Mouse (Mus musculus): ENCODE measurements at regions not wholly inside any gene's neighbourhood (a gene's known extent, or its start where the extent isn't known, plus 50 kb on each side); places are given as distances from the start of the nearest gene placed in this dataset.

DNA sequence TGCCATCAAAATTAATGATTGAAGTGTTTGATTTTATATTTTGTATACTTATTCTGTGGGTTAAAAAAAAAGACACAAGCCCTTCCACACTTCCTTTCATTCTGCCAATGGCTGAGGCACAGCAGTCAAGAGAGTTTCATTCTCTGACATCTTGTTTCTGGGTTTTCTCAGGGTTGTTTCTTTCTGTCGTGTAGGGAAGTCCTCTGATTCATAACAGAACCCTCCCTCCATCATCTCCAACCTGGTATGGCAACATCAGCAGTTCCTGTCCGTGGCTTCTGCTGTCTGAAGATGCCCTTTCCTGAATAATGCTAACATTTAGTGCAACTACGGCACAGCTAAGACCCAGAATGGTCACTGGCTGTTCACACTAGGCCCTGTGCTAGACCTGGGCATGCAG, 167.3 kb downstream of the Hs3st3b1 start:
- no peak for DNase-seq (ENCODE audit: low read depth)

DNA sequence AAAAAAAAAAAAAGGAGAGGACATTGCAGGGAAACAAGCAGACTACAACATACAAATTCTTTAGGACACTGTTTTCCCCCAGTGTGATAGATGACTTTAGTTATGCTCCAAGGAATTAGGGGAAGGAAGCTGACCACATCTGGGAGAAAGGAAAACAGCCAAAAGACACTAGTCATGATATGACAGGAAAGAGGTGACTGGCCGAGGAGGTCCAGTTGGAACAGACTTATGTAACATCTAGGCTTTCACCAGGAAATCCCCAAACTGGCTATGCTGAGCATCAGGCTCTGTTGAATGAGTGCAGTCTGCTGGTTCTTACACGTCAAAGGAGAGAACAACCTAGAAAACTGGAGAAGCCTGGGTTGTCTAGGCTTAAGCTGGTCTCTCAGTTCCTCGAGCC, 163.8 kb downstream of the Hs3st3b1 start:
- no peak for DNase-seq (ENCODE audit: low read depth)

DNA sequence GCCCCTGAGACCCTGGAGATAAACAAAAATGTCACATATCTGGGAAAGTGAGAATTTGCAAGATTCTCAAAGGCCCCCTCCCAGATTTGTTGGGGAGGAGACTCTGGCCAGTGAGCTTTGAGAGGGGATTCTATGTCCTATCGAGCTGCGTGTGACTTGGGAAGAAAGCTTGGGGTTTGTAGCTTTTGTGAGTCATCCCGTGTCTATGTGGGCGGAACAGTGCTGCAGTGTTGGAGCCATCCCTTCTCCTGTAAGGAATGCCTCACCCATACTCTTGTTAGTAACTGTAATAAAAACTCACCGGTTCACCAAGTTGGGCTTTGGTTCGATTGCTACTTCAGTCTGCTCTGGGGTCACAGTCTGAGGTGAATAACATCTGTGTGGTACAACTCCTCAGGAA, 160.5 kb downstream of the Hs3st3b1 start:
- no peak for DNase-seq (ENCODE audit: low read depth)

DNA sequence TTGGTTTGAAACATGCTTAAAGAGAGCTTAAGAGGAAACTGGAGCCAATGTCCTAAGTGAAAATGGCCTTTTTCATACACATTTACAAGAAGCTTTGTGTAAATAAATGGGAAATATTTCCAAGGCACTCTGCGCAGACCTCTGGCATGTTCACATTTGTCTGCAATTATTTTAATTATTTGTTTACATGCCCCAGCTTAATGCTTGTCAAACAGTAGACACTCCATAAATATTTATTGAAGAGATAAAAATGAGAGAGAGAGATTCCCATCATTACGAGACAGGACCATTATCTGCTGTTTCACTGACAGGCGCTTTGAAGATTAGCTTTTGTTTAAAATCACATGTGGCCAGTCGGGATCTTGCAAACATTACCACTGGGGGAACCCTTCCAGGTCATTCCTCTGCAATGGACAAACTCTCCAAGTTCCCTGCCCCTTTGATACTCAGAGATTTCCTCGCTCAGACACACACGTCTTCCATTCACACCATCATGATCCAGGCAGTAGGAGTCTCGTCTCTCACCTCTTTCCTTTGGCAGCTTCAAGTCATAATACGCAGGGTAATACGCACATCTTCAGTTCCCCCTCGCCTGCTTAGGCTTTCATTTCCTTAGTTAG, 154.3 kb downstream of the Hs3st3b1 start:
- DNase-seq (ENCODE audit: low read depth), result no peak

DNA sequence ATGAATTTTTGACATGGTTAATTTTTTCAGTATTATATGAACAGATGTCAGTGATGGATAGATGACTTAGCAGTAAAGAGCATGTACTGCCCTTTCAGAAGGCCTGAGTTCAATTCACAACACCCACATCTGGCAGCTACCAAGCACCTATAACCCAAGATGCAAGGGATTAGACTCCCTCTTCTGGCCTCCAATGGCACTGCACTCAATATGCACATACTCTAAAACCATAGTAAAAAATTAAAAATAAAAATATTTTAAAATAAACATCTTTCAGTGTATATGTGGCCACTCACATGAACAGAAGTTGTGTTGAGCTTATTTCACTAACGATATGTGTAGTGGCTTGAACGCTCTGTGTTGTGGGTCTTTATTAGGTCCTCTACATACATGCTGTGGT, 152.4 kb downstream of the Hs3st3b1 start:
- DNase-seq (ENCODE audit: low read depth), result no peak

DNA sequence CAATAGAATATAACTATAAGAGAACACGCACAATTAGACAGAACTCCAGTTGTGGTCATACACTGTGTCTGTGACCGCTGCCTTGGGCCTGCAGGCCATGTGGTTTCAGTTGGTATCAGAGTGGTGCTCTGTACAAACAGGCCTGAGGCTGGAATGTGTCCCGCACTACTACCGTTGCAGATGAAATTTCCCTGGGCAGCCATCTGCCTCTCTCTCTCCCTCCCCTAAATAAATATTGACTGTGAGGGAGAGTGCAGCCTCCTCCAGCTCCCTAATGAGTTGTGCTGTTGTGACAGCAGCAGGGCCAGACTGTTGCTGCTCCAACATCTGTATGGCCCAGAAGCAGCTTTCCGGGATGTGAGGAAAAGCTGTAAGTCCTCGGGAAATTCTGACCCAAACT, 146.7 kb downstream of the Hs3st3b1 start:
- no peak for DNase-seq (ENCODE audit: low read depth)

DNA sequence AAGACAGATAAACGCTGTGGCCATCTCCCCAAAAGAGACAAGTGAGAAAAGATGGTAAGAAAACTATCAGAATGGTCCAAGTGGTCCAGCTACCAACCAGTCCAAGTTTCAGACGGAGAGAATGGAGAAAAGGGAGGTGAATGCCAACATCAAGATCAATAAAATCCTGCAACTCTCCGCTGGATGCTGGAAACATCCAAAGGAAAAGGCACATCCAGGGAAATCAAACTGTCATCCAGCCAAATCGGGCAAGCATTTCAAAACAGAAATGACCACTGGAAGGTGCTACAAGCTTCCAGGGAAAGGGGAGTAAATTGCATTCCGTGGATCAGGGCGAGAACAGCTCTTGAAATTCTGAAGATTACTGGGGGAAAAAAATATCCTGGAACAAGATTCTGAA, 142.7 kb downstream of the Hs3st3b1 start:
- DNase-seq (ENCODE audit: low read depth), result no peak

DNA sequence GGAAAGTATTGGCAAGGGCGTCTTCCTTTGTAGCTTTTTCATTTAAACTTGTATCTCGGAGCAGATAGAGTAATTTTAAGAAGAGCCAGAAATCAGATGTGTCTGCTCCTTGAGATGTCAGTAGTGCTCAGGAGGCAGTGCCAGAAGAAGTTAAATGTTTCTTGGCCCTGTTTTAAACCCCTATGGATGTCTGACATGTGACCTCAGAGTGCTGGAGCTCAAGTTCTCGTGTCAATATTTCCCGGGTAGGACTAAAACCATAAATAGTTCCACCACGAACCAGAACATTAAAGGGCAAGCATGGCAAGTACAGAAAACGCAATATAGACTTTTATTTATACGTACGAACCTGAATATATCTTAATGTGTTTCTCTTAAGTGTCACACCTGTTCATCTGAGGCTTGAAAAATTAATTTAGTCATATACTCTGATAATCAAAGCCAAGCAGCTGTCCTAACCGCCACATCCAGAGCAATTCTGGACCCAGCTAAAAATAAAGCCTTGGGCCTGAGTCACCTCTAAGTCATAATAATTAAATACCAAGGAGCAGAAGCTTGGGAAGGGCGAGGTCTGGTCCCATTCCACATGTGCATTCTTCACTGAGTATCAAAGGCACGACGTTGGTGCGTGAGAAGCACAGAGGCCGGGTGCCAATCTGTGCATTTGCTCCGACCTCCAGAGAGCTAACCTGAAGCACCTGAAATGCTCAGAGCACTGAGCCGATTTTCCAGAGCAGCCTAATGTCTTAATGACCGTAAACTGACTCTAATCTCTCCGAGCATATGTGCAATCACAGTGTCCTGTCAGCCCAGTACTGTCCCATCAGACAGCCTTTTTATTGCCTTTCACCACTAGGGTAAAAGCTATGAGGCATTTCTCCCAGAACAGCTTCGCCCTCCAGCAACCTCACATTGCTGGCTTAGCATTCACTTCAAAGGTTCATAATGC, 139.8 kb downstream of the Hs3st3b1 start:
- no peak for DNase-seq (ENCODE audit: low read depth)

DNA sequence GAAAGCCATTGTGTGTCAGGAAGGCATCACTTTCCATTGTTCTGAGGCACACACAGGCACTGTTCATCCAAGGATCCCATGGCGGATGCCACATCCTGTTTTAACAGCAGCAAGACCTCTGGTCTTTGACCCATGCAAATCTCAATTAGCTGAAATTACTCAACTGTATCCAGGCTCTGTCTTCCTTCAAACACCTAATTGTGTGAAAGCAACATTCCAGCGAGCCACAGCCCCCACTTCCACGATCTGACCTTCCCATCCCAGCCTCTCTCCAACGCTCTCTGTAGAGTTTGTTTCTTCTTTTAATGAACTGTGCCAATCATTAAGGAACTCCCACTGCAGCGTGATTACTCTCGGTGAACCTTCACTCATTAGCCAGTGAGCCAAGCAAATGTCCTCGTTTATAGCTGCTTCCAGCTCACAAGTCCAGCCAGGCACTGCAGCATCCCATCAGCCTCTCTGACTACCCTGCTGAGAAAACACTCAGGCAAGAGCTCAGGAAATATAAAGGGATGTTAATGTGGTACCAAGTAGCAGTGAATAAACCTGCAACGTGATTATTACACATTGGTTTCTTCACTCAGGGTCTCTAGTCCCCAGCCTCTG, 136.7 kb downstream of the Hs3st3b1 start:
- DNase-seq (ENCODE audit: low read depth), result no peak

DNA sequence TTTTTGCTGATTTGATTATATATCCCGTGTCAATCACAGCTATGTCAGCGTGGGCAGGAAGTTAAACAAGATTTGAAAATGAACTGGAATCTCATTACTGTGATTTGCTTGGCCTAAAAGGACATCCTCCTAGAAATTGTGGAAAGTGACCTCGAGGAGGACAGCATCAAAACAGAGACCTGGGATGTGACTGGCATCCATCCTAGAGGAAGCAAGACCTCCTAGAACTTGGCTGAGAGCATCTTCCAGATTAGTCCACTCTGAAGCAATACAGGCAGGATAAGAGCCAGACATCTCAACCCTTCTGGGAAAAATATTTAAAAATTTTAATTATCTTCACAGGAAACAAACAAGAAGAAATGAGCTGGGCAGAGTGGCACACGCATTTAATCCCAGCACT, 136.1 kb downstream of the Hs3st3b1 start:
- DNase-seq (ENCODE audit: low read depth), result no peak

DNA sequence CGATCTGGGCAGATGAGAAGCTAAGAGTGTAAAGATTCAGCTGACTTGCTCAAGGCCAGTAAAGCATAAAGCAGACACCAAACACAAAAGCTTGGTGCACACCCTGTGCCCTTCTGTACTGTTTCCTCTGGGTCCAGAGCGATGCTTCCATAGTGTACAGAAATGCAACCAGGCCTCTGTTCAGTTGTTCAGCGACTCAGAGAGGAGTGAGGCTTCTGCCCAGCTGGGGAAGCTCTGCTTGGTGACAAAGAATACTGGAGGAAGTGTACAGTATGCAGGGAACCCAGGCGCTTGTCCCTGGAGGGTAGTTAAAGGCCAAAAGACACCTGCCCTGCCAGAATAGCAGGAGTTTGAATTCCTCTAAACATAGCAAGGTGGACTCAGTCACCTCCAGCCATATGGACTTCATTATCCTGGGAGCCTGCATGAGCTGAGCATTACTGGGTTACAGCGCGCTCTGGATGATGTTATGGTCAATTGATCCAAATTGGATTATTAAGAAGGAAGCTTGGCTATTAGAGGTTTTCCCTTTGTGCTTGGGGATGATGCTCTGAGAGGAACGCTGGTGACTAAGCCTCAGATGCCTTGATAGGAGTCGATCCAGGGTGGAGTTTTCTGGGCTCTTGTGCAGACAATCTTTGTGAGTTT, 132.5 kb downstream of the Hs3st3b1 start:
- no peak for DNase-seq (ENCODE audit: low read depth)

DNA sequence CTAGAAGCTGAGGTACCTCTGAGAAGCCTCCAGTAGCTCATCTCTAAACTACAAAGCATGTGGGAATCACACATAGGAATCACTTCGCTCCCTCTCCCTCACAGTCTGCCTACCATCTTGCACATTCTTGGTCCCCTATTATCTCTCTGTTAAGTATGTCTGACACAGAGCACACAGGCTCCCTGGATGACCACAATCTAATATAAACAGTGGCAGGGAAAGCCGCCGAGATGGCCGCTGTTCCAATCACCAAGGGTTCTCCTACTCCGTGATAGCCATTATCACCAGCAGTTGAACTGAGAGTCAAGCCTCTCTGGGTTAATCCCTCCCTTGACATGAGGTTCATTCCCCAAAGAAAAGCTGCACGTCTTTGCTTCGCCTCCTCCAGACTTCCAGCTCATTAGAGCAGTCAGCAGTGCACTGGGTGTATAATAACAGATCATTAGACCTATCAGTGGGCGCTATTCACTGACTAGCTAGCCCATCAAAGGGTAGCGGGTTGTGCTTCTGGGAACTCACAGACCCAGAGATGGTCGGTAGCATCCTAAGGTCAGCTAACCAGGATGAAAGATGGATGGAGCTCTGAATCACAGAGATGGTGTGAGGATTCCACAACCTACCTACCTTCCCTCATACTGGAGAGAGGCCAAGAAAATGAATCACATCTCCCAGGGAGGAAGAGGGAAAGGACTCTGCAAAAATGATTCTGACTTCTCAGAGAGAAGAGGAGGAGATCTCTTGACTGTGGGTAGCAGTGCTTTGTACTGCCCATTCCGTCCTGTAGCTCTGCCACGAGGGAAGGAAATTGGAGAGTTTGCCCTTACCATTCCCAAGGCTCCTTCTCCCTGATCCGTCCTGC, 130.9 kb downstream of the Hs3st3b1 start:
- no peak for DNase-seq (ENCODE audit: low read depth)

DNA sequence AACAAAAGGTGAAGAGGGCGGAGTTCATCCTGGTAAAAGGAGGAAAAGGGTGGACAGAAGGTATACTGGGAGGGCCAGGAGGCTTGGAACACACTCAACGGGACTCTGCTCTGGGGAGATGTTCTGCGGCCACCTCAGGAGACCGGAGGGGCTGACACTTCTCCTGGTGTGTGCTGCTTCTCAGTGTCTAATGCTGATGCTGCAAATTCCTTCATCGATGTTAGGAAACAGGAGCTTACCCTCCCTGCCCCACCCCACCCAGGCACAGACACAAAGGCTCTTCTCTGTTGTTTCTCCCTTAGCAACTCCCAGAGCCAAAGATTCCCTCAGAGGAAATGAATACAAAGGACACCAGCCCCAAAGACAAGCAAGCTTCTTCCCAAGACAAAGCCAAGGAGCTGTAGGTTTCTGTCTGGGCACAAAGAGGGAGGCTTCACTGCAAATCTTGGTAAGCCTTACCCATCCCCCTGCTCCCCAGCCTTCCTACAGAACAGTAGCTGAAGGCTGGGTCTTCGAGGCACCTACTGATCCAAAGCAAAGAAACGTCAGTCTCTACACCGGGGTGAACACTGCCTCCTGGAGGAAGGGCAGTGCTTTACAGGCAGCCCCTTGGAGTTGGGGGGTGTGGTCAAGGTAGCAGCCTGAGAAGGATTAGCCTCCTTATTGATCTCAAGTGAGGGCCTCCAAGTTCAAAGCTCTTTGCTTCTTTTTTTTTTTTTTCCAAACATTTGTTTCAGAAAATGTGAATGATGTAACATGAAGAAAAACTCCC, 128.2 kb downstream of the Hs3st3b1 start:
- no peak for DNase-seq (ENCODE audit: low read depth)

DNA sequence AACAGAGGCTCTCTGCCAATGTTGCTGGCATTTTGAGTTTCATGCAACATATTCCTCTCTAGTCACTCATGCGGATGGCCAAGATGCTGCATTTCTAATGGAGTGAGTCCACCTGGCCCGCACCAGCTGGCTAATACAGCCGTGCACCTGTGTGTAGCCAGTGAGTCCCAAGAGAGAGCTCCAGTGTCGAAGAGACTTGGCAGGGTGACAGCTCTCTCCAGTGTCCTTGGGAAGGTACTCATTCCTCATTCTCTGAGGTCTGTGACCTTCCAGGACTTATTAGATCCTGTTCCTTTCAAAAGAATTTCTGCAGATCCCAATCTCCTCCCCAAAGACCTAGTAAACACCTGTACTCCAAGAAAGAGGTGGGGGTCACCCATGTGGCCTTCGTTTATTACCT, 109.9 kb downstream of the Hs3st3b1 start:
- DNase-seq (ENCODE audit: low read depth), result no peak

DNA sequence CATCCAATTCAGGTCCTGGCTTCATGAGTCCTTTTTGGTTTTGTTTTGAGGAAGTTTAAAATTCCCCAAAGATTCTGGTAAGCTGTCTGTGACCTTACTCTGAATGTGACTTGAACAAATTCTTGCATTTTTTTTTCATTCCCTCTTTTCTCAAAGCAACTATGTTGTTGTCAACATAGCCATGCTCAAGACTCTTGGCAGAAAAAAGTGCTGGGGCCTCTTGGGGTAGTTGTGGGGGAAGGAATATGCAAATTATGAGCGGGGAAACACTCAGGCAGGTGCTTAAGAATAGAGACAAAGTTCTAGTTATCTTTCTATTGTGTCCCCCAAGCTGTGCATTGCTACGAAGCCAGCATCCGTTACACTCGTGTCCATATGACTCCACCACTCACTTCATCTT, 99.2 kb downstream of the Hs3st3b1 start:
- DNase-seq (ENCODE audit: low read depth), result no peak

DNA sequence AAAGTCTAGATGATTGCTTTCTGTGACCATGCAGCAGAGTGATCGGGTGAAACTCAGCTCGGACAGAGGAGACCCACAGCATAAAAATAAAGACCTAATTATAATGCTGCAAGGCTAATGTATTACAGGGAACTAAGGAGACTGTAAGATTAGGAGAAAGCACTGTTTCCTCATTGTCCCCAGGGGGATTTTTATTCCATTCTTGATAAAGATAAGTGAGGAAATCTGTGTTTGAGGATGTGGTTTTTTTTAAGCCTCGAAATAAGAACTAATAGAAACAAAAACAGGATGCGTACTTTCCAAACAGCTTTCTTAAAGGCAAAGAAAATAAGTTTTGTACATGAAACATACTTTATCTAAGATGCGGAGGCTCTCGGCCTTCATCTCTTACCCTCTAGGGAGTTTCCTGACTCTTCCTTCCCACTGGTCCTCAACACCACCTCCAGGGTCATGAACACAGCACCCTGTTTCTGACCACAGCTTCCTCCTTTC, 94.8 kb downstream of the Hs3st3b1 start:
- DNase-seq (ENCODE audit: low read depth), result no peak

DNA sequence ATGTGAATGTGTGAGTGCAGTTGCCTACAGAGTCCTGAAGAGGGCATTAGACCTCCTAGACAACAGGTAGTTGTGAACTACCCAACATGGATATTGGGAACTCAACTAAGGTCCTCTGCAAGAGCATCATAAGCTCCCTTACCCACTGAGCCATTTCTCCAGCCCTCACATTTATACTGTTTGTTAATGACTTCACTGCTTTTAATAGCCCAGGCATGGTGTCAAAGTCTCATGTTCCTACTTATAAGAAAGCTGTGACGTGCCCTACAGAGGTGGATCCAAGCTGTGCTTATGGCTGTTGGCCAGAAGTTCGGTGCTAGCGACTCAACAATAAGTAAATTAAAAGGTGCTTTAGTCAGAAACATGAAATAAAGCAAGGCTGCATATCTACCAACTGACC, 88.6 kb downstream of the Hs3st3b1 start:
- no peak for DNase-seq (ENCODE audit: low read depth)

DNA sequence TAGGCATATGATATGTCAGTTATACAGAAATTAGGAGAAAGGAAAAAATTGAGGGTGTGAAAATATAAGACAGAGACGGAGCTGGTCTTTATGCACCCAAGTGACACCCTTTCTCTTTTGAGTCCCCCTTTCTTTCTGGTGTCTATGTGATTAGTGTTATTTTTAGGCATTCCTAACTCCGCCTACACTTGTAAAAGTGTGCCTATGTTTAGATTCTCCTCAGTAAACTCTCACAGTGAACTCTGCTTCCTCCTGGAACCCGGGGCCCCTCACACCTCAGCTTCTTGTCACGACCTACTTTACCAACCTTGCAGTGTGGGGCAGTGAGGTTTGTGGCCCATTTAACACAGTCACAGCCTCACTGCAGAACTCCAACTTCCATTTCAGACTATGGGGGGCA, 88.0 kb downstream of the Hs3st3b1 start:
- no peak for DNase-seq (ENCODE audit: low read depth)

DNA sequence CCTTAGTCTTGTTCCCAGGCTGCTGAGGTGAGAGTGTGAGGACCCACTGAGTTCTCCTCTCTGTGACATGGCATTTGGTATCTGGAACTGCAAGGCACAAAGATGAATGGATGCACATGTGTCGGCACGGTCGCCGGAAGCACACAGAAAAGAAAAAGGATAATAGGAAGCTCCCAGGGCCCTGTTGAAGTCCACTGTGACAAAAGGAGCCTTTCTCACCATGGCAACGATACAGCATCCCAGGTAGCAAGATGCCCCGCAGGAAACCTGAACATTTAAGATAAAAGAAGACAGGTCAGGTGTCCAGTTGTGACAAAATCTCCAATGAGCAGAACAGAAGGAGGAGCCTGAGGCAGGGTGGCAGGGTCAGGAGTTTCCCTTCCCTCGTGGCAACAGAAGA, 87.5 kb downstream of the Hs3st3b1 start:
- no peak for DNase-seq (ENCODE audit: low read depth)

All from c-Kit-positive CD71-negative TER-119-negative erythroid progenitor cells, embryonic 14.5 days (primary cell).